Mouse (Mus musculus) heart, postnatal 10 days (tissue): ENCODE results near the gene Gmppb. TPM values are rescaled to one million over a fixed set of nuclear protein-coding genes. Genes with fewer than 3 reads are reported as not detected.
"Not testable (repeated sequence)": the region's sequence is repeated elsewhere in the genome, so short reads cannot be mapped to it uniquely, and the experiment has no call there.

Experiments
- DNase-seq, 2 experiments: peaks; one replicate each; pipeline ENCODE4 v3.0.0; 2021
- intact Hi-C: fragments of 180-260 bp; cut with DNase I; formaldehyde crosslinking; loops from one replicate; pipeline ENCODE4 v1.15.1; 2025
- total RNA-seq, 2 experiments: library from RNA; stranded (reverse); gene quantifications; 2 replicates each; pipeline ENCODE4 v1.2.3; 2021

Gene Gmppb
- total RNA-seq: 10 to 100 TPM; 10.7 to 14.7 TPM

DNA sequence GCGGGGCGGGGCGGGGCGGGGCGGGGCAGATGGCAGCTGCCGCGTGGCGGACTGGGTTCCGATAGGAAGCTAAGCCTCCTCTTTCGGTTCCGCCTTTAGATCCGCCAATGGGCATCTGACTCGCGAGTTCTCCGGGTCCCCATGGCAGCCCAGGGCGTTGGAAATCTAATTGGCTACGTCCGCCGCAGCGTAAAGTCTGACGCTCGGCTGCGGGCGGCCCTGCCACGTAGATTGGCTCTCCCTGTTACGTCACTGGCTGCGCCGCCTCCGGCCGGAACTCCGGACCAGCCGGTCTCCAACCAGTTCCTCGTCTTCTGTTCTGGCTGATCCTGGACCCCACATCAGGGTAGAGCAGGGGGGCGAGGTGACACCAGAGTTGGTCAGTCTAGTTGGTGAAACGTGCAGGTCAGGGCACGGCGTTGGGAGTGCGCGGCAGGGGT, at the start of gene Gmppb:
Gene Gmppb (plus strand): TSS at position 227 of the 440 bp plus-strand sequence.
- intact Hi-C loops: loop anchor here (1.0 kb wide), 1 partner anchor 85 kb away; no protein-coding TSS in a partner anchor
- peak; percentile 97 to 98 for DNase-seq

DNA sequence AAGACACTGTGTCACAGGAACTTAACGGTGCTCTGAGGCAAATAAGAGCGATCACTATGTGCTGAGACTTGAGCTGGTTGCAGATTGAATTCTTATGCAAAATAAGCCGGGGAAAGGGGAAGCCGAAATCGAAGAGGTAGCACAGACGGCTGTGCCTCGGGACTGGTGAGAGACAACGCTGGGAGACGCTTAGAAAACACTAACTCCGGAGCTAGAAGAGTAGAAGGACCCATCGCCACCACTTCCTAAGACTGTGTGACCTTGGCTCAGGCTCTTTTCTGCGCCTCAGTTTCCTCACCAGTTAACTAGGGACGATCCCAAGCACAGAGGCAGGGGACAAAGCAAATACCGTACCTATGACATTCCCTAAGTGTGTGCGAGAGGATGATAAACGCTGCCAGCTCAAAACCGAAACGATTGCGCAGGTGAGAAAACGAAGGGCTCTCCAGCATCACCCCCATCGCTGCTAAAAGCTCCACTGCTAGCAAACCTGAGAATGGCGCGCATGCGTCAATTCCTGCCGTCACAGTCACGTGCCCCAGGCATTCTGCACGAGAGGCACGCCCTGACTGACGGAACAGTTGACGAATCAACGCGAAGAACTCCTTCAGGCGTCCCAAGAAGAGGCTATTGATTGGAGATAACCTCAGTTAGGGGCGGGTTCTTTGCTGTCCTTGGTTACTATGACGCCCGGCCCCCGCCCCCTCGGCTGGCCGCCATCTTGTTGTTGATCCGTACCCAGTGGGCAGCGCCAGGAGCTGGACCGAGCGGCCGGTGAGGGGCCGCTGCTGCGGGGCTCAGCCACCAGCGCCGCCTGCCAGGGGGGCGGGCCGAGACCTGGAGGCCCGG, 46.9 kb upstream of the Gmppb start, which contains the start of gene Ip6k1:
Gene Ip6k1 (plus strand): TSS at position 580 of the 849 bp plus-strand sequence.
- DNase-seq: peak; percentile 100
- intact Hi-C loops: no loop called here

DNA sequence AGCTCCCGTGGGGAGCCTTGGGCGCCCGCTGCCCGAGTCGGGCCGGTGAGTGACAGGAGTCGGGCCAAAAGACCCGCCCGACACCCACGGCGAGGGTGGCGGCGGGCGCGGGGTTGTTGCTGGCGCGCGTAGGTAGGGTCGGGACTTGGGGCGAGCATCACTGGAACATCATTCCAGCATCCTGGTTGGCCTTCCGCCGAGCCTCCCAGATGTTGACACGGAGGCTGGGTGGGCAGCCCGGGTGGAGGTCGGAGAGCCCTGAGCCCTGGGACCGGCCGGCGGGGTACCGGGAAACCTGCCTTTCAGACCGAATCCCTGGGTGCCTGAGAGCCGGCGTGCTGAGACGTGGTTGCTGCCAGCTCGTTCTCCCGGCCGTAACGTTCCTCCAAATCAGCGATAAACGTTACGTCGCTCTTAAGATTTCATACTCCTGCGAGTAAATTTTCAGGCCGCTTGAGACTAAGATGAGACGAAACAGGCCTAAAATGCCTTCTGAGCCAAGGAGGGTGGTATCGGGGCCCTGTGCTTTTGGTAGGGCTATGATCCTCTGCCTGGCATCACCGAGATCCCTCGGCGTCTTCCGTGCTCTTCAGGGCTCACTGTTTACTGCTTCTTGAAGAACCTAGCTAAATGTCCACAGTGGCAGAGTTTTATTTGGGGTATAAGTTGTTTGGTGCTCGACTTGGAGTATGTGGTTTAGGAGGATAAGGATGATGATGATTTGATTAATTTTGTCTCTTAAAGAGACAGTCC, 46.1 kb upstream of the Gmppb start:
- intact Hi-C loops: no loop called here

DNA sequence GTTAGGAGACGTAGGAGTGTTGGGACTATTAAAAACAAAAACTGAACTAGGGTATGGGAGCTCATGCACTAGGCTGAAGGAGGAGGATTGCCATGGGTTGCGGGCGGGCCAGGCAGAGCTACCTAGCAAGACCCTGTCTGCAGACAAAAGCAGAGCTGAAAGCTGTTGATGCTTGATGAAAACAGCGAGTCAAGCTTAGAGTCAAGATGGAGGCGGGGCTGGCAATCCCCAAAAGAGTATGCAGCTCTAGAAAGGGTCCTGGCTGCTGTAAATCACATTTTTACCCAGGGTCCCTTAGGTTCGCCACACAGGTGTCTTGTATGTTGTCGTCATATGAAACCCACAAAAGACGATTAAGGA, 45.5 kb upstream of the Gmppb start:
- peak; percentile 31 to 38 for DNase-seq
- intact Hi-C loops: no loop called here

More for the DNA sequence above, 46.1 kb upstream of the Gmppb start:
- no peak for DNase-seq

DNA sequence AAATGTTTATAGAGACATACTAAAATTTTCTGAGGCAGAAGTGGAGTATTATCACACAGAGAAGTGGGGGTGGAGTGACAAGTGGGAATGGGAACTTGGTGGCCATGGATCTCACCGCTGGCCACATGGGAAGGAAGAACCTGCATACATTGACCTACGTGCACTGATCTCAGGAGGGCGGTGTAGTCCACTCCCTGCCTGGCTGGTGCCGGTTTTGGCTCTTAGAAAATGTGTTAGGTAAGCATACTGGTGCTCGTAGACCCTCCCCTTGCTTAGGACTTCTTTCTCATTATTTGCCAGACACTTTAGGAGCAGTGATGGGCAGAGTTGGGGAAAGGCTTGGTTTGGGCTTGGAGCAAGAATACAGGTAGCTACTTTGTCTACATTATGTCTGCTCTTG, 41.0 kb upstream of the Gmppb start:
- no peak for DNase-seq
- intact Hi-C loops: no loop called here

DNA sequence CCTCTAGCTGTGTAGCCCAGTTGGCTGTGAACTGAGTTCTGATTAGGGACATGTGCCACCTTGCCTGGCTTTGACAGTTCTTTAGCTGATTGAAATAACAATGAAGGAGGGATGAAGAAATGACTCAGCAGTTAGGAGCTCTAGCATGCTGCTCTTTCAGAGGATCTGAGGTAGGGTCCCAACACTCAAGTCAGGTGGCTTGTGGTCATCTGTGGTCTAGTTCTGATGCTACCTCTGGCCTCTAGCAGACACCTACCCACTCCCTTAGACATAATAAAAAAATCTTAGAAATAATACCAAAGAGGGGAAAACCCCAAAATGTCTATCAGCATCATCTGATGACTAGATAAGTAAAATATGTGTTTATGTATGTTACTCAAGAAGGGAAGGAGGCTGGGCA, 38.7 kb upstream of the Gmppb start:
- DNase-seq: no peak
- intact Hi-C loops: no loop called here

DNA sequence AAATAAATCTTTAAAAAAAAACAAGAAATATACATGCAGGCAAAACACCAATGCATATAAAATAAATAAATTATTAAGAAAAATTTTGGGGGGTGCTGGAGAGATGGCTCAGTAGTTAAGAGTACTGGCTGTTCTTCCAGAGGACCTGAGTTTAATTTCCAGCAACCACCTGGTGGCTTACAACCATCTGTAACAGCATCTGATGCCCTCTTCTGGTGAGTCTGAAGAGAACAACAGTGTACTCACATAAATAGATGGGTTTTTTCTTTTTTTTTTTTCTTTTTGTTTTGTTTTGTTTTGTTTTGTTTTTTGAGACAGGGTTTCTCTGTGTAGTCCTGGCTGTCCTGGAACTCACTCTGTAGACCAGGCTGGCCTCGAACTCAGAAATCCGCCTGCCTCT, 35.5 kb upstream of the Gmppb start:
- intact Hi-C loops, DNase-seq: not testable (repeated sequence)

DNA sequence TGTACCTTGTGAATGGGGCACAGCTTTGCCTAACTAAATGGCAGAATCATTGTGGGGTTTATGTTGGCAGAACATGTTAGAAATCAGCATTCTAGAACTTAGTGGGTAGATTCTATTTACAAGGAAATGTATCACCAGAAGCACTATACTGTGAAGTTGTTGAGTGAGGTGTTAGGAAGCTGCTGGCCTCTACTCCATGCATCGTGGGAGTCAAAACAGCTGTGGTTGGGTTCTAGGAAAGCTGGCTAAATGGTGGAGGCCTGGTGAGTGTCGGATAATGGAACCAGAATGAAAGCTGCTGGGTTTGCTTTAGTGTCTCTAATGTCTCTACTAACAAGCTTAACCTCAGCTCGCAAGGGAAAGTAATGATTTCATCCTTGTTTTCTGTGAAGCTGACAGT, 31.9 kb upstream of the Gmppb start:
- DNase-seq: no peak
- intact Hi-C loops: no loop called here

DNA sequence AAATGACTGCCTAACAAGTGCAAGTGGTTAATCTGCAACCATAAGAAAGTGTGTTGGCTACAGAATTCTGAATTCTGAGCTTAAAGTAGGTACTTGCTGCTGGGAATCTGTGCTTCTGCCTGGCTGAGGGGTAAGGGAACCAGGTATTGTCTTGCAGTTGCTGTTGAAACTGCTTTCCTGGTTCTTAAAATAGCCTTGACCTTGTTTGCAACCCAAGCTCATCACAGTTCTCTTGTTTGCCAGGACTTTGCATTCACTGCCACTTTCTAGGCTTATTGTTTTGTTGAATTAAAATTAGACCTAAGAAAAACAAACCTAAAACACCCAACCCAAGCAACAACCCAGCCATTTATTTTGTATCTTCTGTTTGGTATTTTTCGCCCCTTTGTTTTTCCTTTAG, 28.3 kb upstream of the Gmppb start:
- intact Hi-C loops: no loop called here
- DNase-seq: peak; percentile 22 to 28

DNA sequence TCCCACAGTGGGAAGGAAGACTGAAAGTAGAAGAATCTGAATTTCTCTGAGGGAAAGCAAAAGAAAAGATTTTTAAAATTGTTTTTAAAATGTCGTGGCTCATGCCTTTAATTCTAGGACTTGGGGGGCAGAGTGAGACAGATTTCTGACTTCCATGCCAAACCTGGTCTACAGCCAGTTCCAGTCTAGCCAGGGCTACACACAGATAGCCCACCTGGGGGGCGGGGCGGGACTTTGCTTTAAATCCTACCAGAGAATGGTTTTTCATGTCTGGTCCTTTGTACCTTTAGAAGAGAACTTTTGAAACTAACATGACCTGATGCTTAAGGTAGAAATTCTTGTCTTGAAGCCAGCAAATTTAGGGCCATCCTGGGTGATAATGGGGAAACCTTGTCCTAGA, 25.8 kb upstream of the Gmppb start:
- intact Hi-C loops: no loop called here
- DNase-seq: no peak

DNA sequence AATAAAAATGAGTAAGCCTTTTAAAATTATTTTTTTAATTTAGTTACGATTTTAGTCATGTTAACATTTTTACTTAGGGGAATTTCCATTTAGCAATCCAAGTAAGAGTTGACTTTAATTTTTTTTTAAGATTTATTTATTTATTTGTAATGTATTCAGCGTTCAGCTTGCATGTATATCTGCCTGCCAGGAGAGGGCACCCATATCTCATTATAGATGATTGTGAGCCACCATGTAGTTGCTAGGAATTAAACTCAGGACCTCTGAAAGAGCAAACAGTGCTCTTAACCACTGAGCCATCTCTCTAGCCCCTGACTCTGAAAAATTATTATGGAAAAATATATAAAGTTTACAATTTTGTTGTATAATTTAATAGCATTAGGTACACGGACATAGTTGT, 22.5 kb upstream of the Gmppb start:
- intact Hi-C loops: no loop called here
- no peak for DNase-seq

DNA sequence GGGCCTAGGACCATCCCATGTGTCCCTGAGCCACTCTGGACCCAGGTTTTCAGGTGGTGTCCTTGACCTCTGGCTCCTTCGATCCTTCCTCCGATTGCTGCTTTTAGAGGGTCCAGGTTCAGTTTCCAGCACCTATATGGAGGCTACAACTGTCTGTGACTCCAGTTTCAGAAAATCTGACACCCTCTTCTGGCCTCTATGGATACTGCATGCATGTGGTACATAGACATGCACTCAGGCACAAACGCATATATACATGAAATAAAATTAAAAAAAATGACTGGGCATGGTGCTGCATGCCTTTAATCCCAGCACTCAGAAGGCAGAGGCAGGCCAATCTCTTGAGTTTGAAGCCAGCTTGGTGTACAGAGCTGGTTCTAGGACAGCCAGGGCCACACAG, 21.2 kb upstream of the Gmppb start:
- intact Hi-C loops: no loop called here
- no peak for DNase-seq

DNA sequence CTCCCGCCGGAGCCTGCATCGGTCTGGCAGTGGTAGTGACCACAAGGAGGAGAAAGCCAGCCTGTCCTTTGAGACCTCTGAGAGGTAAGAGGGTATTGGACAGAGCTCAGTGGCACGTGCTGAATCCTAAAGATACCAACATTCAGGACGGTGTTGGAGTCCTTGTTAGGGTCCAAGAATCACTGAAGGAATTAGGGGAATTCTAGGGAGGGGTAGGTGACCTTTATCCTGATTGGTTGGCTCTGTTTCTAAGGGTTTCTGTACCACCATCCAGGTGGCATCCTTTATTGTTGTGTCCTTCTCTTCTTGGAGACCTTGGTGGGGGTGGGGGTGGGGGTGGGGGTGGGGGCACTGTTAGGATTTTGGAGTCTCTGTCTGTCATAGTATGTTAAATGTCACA, 16.9 kb upstream of the Gmppb start:
- intact Hi-C loops: no loop called here
- DNase-seq: no peak

DNA sequence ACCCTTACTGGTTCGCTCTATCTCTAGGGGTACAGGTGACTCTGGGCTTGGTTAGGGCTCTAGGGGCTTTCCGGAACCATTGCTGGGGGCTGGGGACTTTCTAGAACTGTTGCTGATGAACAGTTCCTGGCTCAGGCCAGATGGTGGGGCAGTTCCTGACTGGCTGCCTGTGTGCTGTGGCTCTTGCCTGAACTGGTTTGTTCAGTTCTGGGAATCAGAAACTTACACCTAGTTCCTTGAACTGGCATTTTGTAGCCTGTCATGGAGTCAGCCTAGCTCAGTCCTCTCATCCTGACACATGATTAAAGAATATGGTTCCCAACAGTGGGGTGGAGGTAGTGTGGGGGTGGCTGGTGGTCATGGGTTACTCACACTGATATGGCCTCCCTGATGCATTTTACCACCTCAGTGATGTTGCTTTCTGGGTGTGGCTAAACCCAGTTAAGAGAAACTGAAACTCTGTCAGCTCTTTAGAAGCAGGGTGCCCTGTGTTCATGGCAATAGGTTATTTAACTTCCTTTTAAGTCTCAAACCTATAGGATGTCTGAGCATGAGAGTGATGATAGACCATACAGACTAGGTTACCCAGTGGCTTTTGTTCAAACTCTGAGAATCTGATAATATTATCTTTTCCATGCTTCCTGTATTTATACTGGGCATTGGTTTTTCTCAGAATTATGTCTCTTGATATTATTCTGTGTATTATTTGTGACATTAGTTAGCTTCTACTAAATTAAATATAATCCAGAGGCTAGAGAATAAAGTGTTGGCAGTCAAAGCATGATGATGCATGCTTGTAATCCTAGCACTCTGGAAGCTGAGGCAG, 13.5 kb upstream of the Gmppb start:
- intact Hi-C loops: no loop called here

DNA sequence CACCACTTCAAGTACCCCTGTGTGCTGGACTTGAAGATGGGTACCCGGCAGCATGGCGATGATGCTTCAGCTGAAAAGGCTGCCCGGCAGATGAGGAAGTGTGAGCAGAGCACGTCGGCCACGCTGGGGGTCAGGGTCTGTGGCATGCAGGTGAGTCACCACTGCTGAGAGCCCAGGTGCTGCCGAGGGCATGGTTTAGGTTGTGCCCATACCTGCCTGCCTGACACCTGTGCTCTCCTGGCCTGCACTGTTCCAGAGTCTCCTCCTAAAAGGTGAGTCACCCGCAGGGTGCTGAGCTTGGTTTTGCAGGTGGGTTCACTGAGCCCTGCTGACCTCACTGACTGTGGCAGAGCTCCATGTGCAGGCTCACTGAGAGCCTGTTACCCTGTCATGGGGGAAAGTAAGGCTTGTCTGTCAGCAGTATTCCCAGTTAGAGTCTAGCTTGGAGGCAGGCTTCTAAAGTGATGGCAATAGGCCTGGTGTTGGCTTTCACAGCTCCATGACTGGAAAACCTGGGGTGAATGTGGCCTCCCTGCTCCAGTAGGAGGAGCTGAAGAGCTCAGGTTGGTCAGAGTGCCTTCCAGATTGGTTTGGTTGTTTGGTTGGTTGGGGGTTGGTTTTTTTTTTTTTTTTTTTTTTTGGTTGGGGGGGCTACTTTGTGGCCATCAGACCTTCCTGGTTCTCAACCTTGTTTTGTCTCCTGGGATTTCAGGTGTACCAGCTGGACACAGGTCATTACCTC, 4.1 kb upstream of the Gmppb start:
- intact Hi-C loops: no loop called here
- no peak for DNase-seq

More for the DNA sequence above, 13.5 kb upstream of the Gmppb start:
- no peak for DNase-seq

DNA sequence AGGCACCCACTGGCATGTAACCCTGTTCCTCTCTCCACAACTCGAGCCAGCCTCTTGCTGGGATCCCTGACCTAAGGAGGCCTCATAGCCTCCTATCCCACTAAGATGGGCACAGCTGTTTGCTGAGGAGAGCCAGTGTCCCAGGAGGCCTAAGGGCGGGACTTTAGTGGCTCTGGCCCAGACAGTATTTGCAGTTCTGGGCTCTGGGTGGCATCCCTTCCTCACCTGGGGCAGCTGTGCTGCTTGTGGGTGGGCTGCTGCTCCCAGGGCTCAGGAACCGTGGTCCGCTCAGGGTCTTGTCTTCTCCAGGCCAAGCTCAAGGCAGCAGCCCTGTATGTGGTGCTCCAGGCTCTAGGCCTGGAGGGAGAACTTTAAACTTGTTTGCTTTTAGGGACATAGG, 2.5 kb upstream of the Gmppb start:
- intact Hi-C loops: no loop called here
- DNase-seq: no peak

DNA sequence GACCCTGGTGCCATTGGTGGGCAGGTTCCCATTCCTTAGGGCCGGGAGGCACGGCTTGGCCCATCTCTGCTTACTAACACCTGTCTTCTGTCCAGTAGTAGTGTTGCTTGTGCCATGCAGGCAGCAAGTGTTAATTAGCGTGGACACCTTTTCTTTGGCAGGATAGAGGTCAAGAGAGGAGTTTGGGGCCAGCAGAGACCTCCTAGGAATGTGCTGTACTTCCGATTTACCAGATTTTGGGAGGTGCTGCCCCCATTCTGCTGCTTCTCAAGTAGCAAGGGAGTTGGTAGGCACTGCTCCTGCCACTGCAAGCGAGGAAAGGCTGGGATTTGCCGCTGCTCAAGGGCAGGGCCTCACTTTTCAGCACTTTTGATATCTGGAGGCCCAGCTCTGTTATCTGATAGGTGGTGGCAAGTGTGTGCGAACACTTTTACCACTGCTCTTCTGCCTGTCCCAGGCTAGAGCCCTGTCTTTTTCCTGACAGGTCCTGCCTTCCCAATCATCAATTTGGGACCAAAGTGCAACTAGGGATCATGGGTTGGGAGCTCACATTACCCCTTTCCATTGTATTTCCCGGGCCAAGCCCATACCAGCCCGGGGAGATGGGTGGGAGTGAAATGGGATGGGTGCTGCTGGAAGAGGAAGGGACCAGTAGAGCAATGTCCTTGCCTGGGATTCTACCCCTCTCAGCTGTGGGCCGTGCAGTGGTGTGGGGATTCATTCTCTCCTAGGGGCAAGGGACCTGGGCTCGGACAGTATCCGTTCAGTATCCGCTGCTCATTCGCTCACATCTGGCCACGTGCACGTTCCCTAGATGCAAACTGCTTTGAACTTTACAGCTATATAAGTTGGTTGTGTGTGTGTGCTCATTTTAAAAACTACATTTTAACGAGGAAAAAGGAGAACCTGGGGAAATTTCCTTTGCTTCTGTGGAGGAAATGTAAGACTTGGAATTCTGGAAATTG, 1.2 kb upstream of the Gmppb start:
- intact Hi-C loops: no loop called here
- no peak for DNase-seq

DNA sequence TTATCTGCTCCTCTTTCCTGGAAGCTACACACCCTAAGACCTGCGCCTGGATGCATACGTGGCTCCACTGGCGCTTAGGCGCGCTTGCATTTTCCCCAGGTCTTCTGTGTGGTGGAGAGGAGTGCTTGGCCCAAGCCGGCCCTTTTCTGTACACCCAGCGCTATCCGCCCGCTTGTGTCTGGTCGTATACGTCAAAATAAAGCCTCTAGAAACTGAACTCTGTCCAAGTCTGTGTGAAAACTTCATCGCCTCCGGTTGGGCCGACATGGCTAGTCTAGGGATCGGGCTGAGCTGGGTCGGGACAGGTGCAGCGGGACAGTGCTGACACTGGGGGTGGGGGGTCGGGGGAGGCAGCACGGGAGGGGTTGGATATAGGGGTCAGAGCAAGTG, 481 bp upstream of the Gmppb start:
- peak in 1 of 2 experiments; percentile 50 for DNase-seq
- intact Hi-C loops: no loop called here
